Mouse (Mus musculus): Measurements from ENCODE around the gene AY761185. TPM values are rescaled to one million over a fixed set of nuclear protein-coding genes. Genes with fewer than 3 reads are reported as not detected.
"Not testable (repeated sequence)": the region's sequence is repeated elsewhere in the genome, so short reads cannot be mapped to it uniquely, and the experiment has no call there.

Gene AY761185
- polyA plus RNA-seq (2015; fragmentation: Nextera tagmentation; extraction: Ambion mirVana) = not detected in 2 replicates

DNA sequence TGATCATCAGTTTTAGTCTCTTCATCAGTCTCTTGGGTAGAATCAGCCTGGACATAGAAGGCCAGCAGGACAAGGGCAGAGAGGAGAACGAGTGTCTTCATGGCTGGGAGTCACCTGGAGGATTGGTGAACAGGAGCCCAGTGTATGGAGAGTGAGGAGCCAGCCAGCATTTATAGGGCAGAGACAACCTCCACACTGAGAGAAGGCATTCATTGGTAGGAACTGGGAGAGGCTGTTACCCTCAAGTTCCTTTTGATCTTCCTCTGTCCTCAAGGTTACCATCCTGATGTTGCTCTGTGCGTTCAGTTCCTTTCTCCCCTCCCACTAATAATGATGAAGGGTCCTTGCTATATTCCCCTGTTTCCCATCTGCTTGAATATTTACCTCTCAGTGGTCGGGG is at the start of gene AY761185:
TSS of gene AY761185 (minus strand) at position 101 of the 400 bp plus-strand sequence.
- no peaks in the 10 kb centered on the region for H3K4me1 ChIP-seq (replicated peaks)
- H3K36me3 ChIP-seq = no peaks in the 10 kb centered on the region
- no peak within 1 kb of the TSS for H3K4me3 ChIP-seq (replicated peaks)
- H3K27me3 ChIP-seq = no peaks in the 10 kb centered on the region
- H3K9me3 ChIP-seq = peaks cover 9% of the 10 kb centered on the region
- H3K9ac ChIP-seq (replicated peaks) = no peak within 1 kb of the TSS
- no peak within 1 kb of the TSS for H3K4me2 ChIP-seq (replicated peaks)
- ATAC-seq = no peak
- WGBS = 75% methylated on average over 3 of the region's 3 CpGs
- no peak within 1 kb of the TSS for H3K27ac ChIP-seq

DNA sequence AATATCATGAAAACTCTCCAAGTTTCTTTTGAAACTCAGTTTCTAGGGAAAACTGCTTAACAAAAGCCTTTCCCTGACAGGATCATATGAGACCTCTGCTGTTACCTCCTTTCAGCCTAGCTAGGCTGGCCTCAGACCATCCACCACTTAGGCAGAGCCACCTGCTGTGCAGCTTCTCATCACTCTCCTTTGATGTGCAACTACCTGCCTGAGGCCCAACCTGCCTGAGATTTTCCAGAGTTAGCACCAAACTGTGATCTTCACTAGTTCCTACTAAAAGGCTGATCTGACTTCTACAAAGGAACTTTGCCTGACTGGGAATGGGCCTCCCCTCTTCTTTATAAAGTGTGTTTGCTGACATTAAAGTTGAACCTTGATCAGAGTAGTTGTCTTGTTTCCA is 49.5 kb upstream of the AY761185 start:
- H3K9ac ChIP-seq (replicated peaks) = not testable (repeated sequence)

DNA sequence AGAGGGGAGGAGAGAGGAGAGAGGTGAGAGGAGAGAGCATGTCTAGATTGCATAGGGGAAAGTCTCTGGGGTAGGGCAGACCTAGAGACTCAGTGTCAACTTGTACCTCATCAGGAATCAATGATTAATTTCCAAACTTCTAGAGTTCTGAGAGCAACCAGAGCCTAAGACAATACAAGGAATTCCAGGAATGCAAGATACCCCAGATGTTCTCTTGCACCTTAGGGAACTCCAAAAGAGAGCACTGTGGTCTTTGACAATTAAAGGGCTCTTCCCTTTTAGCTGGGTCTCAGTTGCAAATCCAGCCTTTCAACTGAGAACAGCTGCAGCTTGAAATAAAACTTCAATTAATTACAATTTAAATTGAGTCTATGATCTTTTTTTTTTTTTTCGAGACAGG is 35.3 kb upstream of the AY761185 start:
- Histone ChIP-seq H3K4me2 (replicated peaks) (no peak overlapping the region), H3K36me3 (no peaks in the 10 kb centered on the region), H3K9ac (replicated peaks) (no peak overlapping the region), H3K27me3 (no peaks in the 10 kb centered on the region), H3K9me3 (peaks cover 26% of the 10 kb centered on the region), H3K27ac (no peak overlapping the region), H3K4me3 (replicated peaks) (no peak overlapping the region), H3K4me1 (replicated peaks) (no peaks in the 10 kb centered on the region)
- ATAC-seq = no peak
- 35% methylated on average over 1 of the region's 1 CpGs for WGBS

More for the DNA sequence above, 49.5 kb upstream of the AY761185 start:
- H3K4me2 ChIP-seq (replicated peaks); ATAC-seq; H3K4me1 ChIP-seq (replicated peaks); H3K36me3 ChIP-seq; H3K27me3 ChIP-seq; H3K4me3 ChIP-seq (replicated peaks); H3K27ac ChIP-seq: not testable (repeated sequence)
- peaks cover 29% of the 10 kb centered on the region for H3K9me3 ChIP-seq

DNA sequence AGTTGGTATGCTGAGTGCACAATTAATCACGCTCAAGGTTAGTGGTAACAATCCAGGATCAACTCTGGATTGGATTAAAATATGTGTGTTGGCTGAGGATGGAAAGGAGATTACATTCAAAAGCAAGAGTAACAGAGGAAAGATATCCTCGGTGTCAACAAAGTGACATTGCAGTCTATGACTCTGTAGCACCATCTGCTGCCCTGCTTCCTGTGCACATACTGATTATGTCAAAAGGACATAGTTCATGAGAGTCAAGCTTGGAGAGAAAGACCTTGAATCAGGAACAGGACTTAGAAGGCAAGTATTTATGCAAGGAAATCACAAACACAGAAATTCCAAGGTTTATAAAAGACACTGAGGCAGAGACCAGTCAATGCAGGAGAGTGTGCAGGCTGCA is 20.0 kb upstream of the AY761185 start:
- Histone ChIP-seq H3K4me3 (replicated peaks) (no peak overlapping the region), H3K36me3 (no peaks in the 10 kb centered on the region), H3K9ac (replicated peaks) (no peak overlapping the region), H3K9me3 (peaks cover 12% of the 10 kb centered on the region), H3K27ac (no peak overlapping the region), H3K4me2 (replicated peaks) (no peak overlapping the region), H3K4me1 (replicated peaks) (no peaks in the 10 kb centered on the region), H3K27me3 (no peaks in the 10 kb centered on the region)
- ATAC-seq = no peak
- WGBS = 72% methylated on average over 2 of the region's 2 CpGs

DNA sequence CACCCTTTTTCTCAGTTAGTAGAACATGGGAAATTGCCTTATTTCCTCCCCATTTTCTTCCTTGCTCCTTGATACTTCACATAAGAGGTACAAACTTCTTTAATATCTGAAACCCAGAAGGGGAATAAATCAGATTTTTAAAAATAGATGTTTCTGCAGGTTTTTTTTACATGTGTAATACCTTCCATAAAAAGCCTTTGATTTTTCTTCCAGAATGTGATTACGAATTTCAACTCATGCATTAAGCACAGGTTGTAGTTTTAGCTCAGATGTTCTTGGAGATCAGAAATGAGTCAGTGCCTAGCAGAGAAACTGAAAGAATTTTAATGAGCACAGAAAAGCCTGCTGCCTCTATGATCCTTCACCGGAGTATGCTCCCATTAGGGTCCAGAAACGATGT is 22.5 kb downstream of the AY761185 start, which contains the start of gene Gm6040:
TSS of gene Gm6040 (minus strand) at position 101 of the 400 bp plus-strand sequence.
- no peak within 1 kb of the TSS for H3K4me3 ChIP-seq (replicated peaks)
- H3K9me3 ChIP-seq = peaks cover 30% of the 10 kb centered on the region
- H3K4me2 ChIP-seq (replicated peaks) = no peak within 1 kb of the TSS
- no peak for ATAC-seq
- no peaks in the 10 kb centered on the region for H3K27me3 ChIP-seq
- no peak within 1 kb of the TSS for H3K27ac ChIP-seq
- H3K36me3 ChIP-seq = no peaks in the 10 kb centered on the region
- H3K9ac ChIP-seq (replicated peaks) = no peak within 1 kb of the TSS
- H3K4me1 ChIP-seq (replicated peaks) = no peaks in the 10 kb centered on the region
- 78% methylated on average over 3 of the region's 3 CpGs for WGBS

DNA sequence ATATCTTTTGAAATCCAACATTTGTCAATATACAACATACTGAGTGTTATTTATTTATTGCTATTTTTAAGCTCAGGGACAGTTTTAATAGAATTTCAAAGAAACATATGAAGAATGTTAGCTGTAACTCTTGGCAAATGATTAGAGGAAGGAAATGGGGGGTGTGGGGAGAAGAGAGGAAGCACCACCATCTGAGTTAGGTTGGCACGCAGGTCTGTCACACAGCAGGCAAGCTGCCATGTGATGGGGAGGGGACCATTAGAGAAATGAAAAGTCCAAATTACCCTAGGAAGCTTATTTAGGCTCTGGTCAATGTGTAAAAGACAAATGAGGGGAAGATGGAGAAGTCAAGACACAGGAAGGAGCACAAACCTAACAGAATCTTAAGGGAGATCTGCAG is 32.2 kb downstream of the AY761185 start:
- no peak overlapping the region for H3K4me3 ChIP-seq (replicated peaks)
- H3K27me3 ChIP-seq = no peaks in the 10 kb centered on the region
- no peak overlapping the region for H3K4me2 ChIP-seq (replicated peaks)
- WGBS = 80% methylated on average over 1 of the region's 1 CpGs
- no peaks in the 10 kb centered on the region for H3K36me3 ChIP-seq
- no peak overlapping the region for H3K27ac ChIP-seq
- no peak for ATAC-seq
- peaks cover 22% of the 10 kb centered on the region for H3K9me3 ChIP-seq
- H3K4me1 ChIP-seq (replicated peaks) = no peaks in the 10 kb centered on the region
- H3K9ac ChIP-seq (replicated peaks) = no peak overlapping the region

DNA sequence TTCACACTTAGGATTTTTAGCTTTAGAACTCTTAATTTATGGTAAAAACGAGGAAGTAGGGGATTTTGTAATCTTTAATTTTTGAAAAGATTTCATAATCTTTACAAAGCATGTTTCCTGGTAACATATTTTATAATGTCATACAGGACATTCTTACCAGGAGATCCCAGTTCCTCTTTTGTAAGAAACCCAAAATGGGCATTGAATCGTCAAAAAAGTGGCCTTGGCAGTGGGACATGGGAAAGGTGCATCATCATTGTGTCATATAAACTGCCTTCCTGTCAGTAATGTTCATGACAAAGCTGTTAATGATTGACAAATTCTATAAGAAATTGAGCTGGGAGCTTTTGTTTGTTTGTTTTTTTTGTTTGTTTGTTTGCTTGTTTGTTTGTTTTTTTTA is 36.3 kb downstream of the AY761185 start:
- Histone ChIP-seq H3K4me3 (replicated peaks) (no peak overlapping the region), H3K4me2 (replicated peaks) (no peak overlapping the region), H3K27ac (no peak overlapping the region), H3K9ac (replicated peaks) (no peak overlapping the region), H3K4me1 (replicated peaks) (no peaks in the 10 kb centered on the region), H3K27me3 (no peaks in the 10 kb centered on the region), H3K9me3 (peaks cover 14% of the 10 kb centered on the region), H3K36me3 (no peaks in the 10 kb centered on the region)
- ATAC-seq = no peak
- WGBS = 66% methylated on average over 2 of the region's 2 CpGs

DNA sequence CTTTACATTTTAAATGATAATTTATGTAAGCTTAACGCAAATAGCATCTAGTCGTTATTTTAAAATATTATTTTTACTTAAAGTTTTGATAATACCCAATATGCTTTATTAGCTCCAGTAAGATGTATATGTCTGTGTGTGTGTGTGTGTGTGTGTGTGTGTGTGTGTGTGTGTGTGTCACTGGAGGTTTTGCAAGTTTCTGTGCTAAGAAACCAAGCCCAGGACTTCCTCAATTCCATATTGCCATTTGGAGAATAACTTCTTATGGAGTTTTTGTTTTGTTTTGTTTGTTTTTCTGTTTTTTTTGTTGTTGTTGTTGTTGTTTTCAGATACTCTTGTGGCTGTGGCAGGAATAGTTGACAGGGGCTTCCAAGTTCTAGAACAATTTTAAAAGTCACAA is 37.4 kb downstream of the AY761185 start:
- H3K4me2 ChIP-seq (replicated peaks) = no peak overlapping the region
- no peak for ATAC-seq
- H3K27ac ChIP-seq = no peak overlapping the region
- H3K9ac ChIP-seq (replicated peaks) = no peak overlapping the region
- H3K9me3 ChIP-seq = peaks cover 15% of the 10 kb centered on the region
- H3K4me1 ChIP-seq (replicated peaks) = no peaks in the 10 kb centered on the region
- WGBS = 93% methylated on average over 2 of the region's 2 CpGs
- H3K36me3 ChIP-seq = no peaks in the 10 kb centered on the region
- no peak overlapping the region for H3K4me3 ChIP-seq (replicated peaks)
- H3K27me3 ChIP-seq = no peaks in the 10 kb centered on the region

DNA sequence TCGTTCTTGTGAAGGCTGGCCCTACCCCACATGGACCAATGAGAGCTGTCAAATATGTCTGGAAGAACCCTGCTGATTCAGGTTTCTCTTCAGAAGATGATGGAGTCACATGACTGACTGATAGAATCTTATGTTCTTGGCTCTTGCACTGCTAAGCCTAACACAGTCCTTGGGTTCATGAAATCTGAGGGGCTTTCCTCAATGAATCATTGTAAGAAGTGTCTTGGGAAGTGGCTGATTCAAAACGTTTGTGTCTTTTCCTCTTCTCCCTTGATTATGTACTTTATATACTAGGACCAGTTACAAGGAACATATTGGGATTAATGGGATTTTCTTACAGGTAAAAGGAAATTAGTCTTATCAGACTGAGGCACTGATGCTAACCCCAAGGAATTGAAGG is 42.0 kb downstream of the AY761185 start, which contains the start of gene Gm15056:
TSS of gene Gm15056 (minus strand) at position 101 of the 400 bp plus-strand sequence.
- Histone ChIP-seq H3K4me1 (replicated peaks) (no peaks in the 10 kb centered on the region), H3K27me3 (no peaks in the 10 kb centered on the region), H3K4me3 (replicated peaks) (no peak within 1 kb of the TSS), H3K9me3 (peaks cover 17% of the 10 kb centered on the region), H3K27ac (no peak within 1 kb of the TSS), H3K4me2 (replicated peaks) (no peak within 1 kb of the TSS), H3K36me3 (no peaks in the 10 kb centered on the region), H3K9ac (replicated peaks) (no peak within 1 kb of the TSS)
- 46% methylated on average over 2 of the region's 2 CpGs for WGBS
- no peak for ATAC-seq

Other genes with a start within 250 kb of the AY761185 start
- not detected in 2 replicates for gene Defb33, start 52.0 kb downstream of the AY761185 start, polyA plus RNA-seq (2015; fragmentation: Nextera tagmentation; extraction: Ambion mirVana)
- not detected in 2 replicates for gene Gm15056, start 42.1 kb downstream of the AY761185 start, polyA plus RNA-seq (2015; fragmentation: Nextera tagmentation; extraction: Ambion mirVana)
- not detected in 2 replicates for gene Gm6040, start 22.6 kb downstream of the AY761185 start, polyA plus RNA-seq (2015; fragmentation: Nextera tagmentation; extraction: Ambion mirVana)
- not detected in 2 replicates for gene Defa21, start 80.8 kb upstream of the AY761185 start, polyA plus RNA-seq (2015; fragmentation: Nextera tagmentation; extraction: Ambion mirVana)
- not detected in 2 replicates for gene Defa23, start 110.3 kb upstream of the AY761185 start, polyA plus RNA-seq (2015; fragmentation: Nextera tagmentation; extraction: Ambion mirVana)
- not detected in 2 replicates for gene Defa35, start 120.3 kb upstream of the AY761185 start, polyA plus RNA-seq (2015; fragmentation: Nextera tagmentation; extraction: Ambion mirVana)
- gene Defa25, start 139.7 kb upstream of the AY761185 start, polyA plus RNA-seq (2015; fragmentation: Nextera tagmentation; extraction: Ambion mirVana) = not detected in 2 replicates
- not detected in 2 replicates for gene Gm14851, start 151.3 kb upstream of the AY761185 start, polyA plus RNA-seq (2015; fragmentation: Nextera tagmentation; extraction: Ambion mirVana)
- gene Defa30, start 189.9 kb upstream of the AY761185 start, polyA plus RNA-seq (2015; fragmentation: Nextera tagmentation; extraction: Ambion mirVana) = not detected in 2 replicates
- gene Defa22, start 217.6 kb upstream of the AY761185 start, polyA plus RNA-seq (2015; fragmentation: Nextera tagmentation; extraction: Ambion mirVana) = not detected in 2 replicates
- not detected in 2 replicates for gene Defa31, start 246.9 kb upstream of the AY761185 start, polyA plus RNA-seq (2015; fragmentation: Nextera tagmentation; extraction: Ambion mirVana)

All from midbrain, embryonic 13.5 days (tissue).